Mouse (Mus musculus): ENCODE measurements around the gene Bcan.

- no peak for TF ChIP-seq CTCF (IDR thresholded peaks at IDR 0.05; ENCODE audit: low read depth)
- no peak for TF ChIP-seq EP300 (optimal IDR thresholded peaks at IDR 0.05)
Observed at GRCm38 (mm10) chr3:87979493-87979892, 20.5 kb downstream of the Bcan start.
